In genomic region chr5:126606756-126607155, GRCm38 (mm10) we compare ENCODE assay signal across 24 mouse cellular contexts.
"Had no signal": no experiment of that assay in that cellular context is flagged by ENCODE, and none has a peak within 500 bp of the region (broad histone marks: within the 10 kb centered on the region; RNA-seq: fewer than 3 reads in every experiment).

No protein-coding gene starts in this region.

- H3K36me3 ChIP-seq: heart, embryonic 13.5 days; heart, embryonic 15.5 days; hindbrain, embryonic 13.5 days; hindbrain, embryonic 15.5 days; kidney, embryonic 15.5 days; limb, embryonic 13.5 days; limb, embryonic 15.5 days; liver, embryonic 12.5 days had no signal

- H3K4me2 ChIP-seq: heart, embryonic 11.5 days; heart, embryonic 13.5 days; heart, embryonic 15.5 days; hindbrain, embryonic 13.5 days; hindbrain, embryonic 15.5 days; kidney, embryonic 15.5 days; limb, embryonic 13.5 days; limb, embryonic 15.5 days; liver, embryonic 12.5 days had no signal

- H3K9me3 ChIP-seq: hindbrain, embryonic 13.5 days; hindbrain, embryonic 15.5 days; kidney, embryonic 15.5 days; limb, embryonic 13.5 days; limb, embryonic 15.5 days had no signal

- H3K4me3 ChIP-seq: heart, adult 2 months; heart, embryonic 13.5 days; heart, embryonic 15.5 days; hindbrain, embryonic 13.5 days; hindbrain, embryonic 15.5 days; kidney, embryonic 15.5 days; limb, embryonic 13.5 days; limb, embryonic 15.5 days; liver, embryonic 12.5 days had no signal

- H3K9ac ChIP-seq: heart, embryonic 13.5 days; heart, embryonic 15.5 days; hindbrain, embryonic 13.5 days; hindbrain, embryonic 15.5 days; kidney, embryonic 15.5 days; limb, embryonic 13.5 days; limb, embryonic 15.5 days; liver, embryonic 12.5 days; liver, embryonic 14.5 days had no signal

- H3K27me3 ChIP-seq: heart, embryonic 13.5 days; heart, embryonic 15.5 days; hindbrain, embryonic 13.5 days; hindbrain, embryonic 15.5 days; kidney, embryonic 15.5 days; limb, embryonic 13.5 days; limb, embryonic 15.5 days; liver, embryonic 12.5 days had no signal

- DNase-seq: gastrocnemius, postnatal 14 days; gastrocnemius, postnatal 36 days; heart, adult 2 months; heart, postnatal 14 days; heart, postnatal 36 days; kidney, adult 11 months; kidney, adult 2 months; kidney, adult 9 months; kidney, postnatal 14 days; kidney, postnatal 36 days; left cerebral cortex, postnatal 4 days had no signal

- H3K27ac ChIP-seq: heart, adult 2 months; heart, embryonic 13.5 days; heart, embryonic 15.5 days; hindbrain, embryonic 13.5 days; hindbrain, embryonic 15.5 days; hindbrain, postnatal 0 days; kidney, embryonic 15.5 days; kidney, postnatal 0 days; limb, embryonic 13.5 days; limb, embryonic 15.5 days; liver, embryonic 12.5 days; liver, embryonic 14.5 days had no signal

- ATAC-seq: hindbrain, postnatal 0 days; intestine, embryonic 16.5 days; liver, embryonic 12.5 days had no signal

- H3K4me1 ChIP-seq: heart, embryonic 13.5 days; heart, embryonic 15.5 days; hindbrain, embryonic 13.5 days; hindbrain, embryonic 15.5 days; kidney, embryonic 15.5 days; limb, embryonic 13.5 days; limb, embryonic 15.5 days; liver, embryonic 12.5 days had no signal
